Mouse (Mus musculus) heart, postnatal 10 days (tissue): ENCODE measurements around the gene Unkl. TPM values are rescaled to one million over a fixed set of nuclear protein-coding genes. Genes with fewer than 3 reads are reported as not detected.
A peak's percentile ranks its signal among the peaks of the same experiment; 100 is the strongest.

Experiments
- DNase-seq, 2 experiments: peaks; one replicate each; pipeline ENCODE4 v3.0.0; 2021
- intact Hi-C: fragments of 180-260 bp; cut with DNase I; formaldehyde crosslinking; loops from one replicate; pipeline ENCODE4 v1.15.1; 2025
- total RNA-seq, 2 experiments: library from RNA; stranded (reverse); gene quantifications; 2 replicates each; pipeline ENCODE4 v1.2.3; 2021

The Unkl gene
- total RNA-seq: 10 to 100 TPM in 1 of 2 experiments, 1 to 10 TPM in 1; 10.0 to 10.1 TPM

GRCm38 (mm10) chr17:25188150-25189031 is at the start of gene Unkl:
Gene Unkl, plus strand, starts transcription at chr17:25188397.
- DNase-seq: peak; percentile 80 to 84
- intact Hi-C loops: loop anchor here (2.0 kb wide), 1 partner anchor 86 kb away; the partner anchor contains the start of gene Ube2i

GRCm38 (mm10) chr17:25138803-25139202 is 49.4 kb upstream of the Unkl start:
- intact Hi-C loops: no loop called here
- DNase-seq: no peak

DNA sequence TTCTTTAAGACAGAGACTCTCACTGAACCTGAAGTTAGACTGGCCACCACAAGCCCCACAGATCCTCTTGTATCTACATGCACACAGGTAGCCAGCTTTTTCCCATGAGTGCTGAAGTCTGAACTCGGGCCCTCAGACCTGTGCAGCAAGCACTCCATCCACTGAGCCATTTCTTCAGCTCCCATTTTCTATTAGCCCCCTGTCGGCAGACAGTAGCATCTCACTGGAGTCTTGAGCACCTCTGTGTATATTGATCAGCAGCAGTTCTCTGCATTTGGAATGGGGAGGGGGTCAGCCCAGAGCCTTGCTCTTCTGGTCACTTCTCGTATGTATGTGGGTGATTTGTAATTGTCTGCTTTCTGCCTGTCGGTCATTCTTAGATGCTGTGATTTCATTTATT is 48.2 kb upstream of the Unkl start:
- intact Hi-C loops: no loop called here
- peak in 1 of 2 experiments; percentile 25 for DNase-seq

DNA sequence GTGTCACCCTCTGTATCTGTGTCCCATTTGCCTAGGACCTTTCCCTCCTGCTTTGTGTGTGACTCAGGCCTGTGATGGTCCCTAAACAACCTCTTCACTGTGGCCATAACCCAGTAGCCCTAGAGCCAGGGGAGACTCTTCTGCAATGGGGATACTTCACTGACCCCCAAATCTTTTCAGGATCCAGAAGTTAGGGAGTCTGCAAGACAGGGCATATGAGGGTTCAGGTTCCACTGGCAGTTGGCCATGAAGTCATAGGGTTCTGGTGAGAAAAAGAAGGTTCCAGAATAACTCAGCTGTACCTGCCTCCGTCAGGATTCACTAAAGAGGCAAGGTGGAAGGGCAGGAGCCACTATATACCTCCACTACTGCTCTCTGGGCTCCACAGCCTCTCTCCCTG is 26.0 kb upstream of the Unkl start, which contains the start of gene Ccdc154:
Gene Ccdc154 (plus strand): TSS at position 301 of the 400 bp plus-strand sequence.
- intact Hi-C loops: no loop called here
- DNase-seq: no peak

DNA sequence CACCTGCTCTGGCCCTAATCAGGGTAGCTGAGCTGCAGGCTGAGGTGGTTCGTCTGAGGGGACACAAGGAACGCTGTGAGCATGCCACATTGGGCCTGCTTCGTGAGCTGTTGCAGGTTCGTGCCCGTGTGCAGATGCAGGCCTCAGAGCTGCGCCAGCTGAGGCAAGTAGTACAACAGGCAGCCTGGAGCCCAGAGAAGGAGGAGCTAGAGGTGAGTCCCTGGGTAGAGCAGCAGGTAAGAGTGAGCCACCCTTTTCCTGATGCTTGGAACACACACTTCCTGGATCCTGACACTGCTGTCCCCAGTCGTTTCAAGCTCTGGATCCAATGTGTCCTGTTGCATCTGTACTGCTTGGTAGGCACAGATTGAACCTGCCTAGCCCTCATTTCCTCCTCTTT is 24.8 kb upstream of the Unkl start:
- intact Hi-C loops: no loop called here
- no peak for DNase-seq

DNA sequence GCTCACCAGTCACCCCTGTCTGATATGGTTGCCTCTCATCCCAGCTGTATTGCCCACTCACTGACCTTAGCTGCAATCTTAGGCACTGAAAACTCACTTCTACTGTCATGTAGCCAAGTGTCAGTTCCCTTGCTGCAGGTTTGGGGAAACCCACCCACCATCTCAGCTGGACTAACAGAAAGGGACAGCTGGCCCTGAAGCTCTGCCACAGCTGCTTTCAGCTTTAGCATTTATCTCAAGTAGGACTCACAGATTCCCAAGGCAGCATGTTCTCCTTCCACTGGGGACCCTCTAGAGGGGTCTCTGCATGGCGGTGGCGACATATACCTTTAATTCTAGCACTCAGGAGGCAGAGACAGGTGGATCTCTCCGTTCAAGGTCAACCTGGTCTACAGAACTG is 23.4 kb upstream of the Unkl start:
- DNase-seq: no peak
- intact Hi-C loops: no loop called here

- no peak for DNase-seq
- intact Hi-C loops: no loop called here
These were observed 22.1 kb upstream of the Unkl start for GRCm38 (mm10) chr17:25165970-25166671.

GRCm38 (mm10) chr17:25169706-25170105 is 18.5 kb upstream of the Unkl start:
- intact Hi-C loops: no loop called here
- no peak for DNase-seq

DNA sequence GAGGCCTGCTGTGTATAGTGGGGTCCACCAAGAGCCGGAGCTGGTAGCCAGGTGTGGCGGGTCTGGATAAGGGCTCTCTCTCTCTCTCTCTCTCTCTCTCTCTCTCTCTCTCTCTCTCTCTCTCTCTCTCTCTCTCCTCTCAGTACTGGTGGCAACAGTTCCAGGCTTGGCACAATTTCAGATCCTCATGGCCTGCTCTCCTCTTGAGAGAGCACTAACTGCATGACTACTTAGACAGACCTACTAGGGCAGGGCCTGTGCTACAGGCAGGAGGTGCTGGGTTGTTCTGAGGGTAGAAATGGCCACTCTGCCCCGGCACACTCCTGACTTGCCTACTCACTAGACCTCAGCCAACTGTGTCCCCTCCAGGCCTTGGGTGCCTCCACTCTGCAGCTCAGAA is 15.6 kb upstream of the Unkl start:
- intact Hi-C loops: no loop called here
- DNase-seq: no peak

DNA sequence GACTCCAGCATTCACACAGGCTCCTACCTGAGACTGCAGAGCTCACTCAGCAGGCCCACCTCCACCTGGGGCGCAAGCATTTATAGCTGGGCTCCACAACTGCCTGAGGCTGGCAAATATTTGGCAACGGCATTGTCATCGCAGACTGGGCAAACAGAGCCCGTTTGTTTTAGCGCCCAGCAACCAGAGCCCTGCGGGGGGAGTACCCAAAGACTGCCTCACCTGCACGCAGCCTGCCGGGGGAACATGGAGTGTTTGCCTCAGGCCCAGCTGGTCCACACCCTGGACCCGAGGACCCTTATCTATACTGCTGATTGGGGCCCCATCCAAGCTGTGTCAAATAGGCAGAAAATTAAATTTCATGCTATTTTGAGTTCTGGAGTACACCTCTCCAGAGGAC is 12.8 kb upstream of the Unkl start, which contains the start of gene Gm38655:
Gene Gm38655 (minus strand): TSS at position 61 of the 400 bp plus-strand sequence.
- intact Hi-C loops: no loop called here

GRCm38 (mm10) chr17:25183232-25183631 is 5.0 kb upstream of the Unkl start:
- peak in 1 of 2 experiments; percentile 9 for DNase-seq
- intact Hi-C loops: loop anchor here (5.0 kb wide), 1 partner anchor 71 kb away; no protein-coding TSS in a partner anchor

More for the DNA sequence above, 12.8 kb upstream of the Unkl start, which contains the start of gene Gm38655:
- no peak for DNase-seq

DNA sequence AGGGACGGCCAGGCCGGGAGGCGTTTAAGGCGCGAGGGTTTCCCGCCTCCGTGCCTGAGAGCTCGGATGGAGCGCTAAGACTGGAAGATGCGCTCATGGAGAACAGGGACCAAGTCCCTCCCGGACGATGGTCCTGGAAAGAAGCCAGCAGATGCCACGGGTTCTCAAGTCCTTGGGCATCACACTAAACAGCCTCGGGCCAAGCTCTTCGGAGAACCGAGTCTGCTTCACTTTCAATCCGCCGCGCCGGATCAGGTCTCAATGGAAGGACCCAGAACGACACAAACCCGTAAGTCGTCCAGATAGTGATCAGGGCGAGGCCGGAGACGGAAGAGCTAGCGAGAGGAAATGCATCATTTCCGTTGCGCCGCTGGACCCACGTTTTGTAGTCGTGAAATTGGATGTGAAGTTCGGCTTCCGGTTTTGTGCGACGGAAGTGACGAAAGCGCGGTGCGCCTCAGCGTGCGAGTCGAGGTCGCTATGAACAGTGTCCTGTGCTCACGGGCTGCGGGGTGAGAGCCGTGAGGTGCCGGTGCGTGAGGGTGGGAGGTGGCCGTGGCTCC is 4.0 kb upstream of the Unkl start, which contains the start of gene BC003965:
Gene BC003965 (plus strand): TSS at position 426 of the 563 bp plus-strand sequence.
- peak; percentile 98 to 100 for DNase-seq
- intact Hi-C loops: loop anchor here (5.0 kb wide), 1 partner anchor 72 kb away; no protein-coding TSS in a partner anchor

GRCm38 (mm10) chr17:25184961-25185360 is 3.2 kb upstream of the Unkl start:
- intact Hi-C loops: loop anchor here (5.0 kb wide), 1 partner anchor 73 kb away; no protein-coding TSS in a partner anchor
- no peak for DNase-seq

DNA sequence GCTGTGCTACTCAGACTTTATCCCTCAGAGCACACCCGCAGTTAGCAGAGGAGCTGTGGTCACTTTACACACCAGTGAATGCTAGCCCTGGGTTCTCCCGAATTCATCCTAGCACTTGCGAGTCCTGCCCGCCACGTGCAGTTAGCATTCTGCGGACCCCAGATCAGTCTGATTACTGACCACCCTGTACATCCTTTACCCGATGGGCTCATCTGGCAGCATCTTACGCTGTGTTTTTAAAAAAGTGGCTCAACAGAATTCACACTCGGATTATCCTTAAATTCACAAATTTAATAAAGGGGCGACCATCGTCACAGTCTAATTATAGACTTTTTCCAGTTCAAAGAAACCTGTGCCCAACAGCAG is 430 bp upstream of the Unkl start:
- DNase-seq: no peak
- intact Hi-C loops: loop anchor here (2.0 kb wide), 1 partner anchor 87 kb away; the partner anchor contains the start of gene Ube2i

DNA sequence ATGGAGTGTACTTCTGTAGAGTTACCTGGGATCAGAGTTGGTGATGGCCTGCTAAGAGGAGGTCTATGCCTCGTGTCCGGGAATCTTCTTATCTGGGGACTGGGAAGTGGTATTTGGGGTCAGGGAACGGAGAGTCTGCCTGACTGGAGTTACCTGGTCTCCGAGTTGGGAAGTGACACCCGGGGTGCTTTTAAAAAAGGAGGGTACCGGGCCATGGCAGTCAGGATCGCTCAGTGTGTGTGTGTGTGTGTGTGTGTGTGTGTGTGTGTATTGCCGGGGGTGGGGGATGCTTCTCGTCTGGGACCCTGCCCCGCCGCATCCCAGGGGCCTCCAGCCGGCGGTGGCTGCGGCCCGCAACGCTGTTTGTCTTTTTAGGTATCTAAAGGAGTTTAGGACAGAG is 894 bp downstream of the Unkl start:
- intact Hi-C loops: loop anchor here (2.0 kb wide), 1 partner anchor 86 kb away; the partner anchor contains the start of gene Ube2i

DNA sequence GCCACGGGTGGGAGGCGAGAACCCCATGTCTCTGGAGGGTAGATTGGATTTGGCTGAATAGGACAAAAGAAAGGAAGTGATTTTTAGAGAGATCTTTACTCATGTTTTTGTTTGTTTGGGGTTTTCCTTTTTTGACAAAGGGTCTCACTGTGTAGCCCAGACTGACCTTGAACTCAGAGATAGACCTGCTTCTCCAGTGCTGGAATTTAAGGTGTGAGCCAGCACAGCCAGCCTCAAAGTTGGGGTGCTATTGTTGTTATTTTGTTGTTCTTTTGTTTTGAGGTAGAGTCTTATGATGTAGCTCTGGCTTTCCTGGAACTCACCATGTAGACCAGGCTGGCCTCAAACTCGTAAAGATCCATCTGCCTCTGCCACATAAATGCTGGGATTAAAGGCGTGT is 14.2 kb downstream of the Unkl start:
- intact Hi-C loops: no loop called here
- DNase-seq: no peak

More for the DNA sequence above, 894 bp downstream of the Unkl start:
- no peak for DNase-seq

- no peak for DNase-seq
- intact Hi-C loops: no loop called here
These were observed 21.8 kb downstream of the Unkl start for GRCm38 (mm10) chr17:25210006-25210405.

DNA sequence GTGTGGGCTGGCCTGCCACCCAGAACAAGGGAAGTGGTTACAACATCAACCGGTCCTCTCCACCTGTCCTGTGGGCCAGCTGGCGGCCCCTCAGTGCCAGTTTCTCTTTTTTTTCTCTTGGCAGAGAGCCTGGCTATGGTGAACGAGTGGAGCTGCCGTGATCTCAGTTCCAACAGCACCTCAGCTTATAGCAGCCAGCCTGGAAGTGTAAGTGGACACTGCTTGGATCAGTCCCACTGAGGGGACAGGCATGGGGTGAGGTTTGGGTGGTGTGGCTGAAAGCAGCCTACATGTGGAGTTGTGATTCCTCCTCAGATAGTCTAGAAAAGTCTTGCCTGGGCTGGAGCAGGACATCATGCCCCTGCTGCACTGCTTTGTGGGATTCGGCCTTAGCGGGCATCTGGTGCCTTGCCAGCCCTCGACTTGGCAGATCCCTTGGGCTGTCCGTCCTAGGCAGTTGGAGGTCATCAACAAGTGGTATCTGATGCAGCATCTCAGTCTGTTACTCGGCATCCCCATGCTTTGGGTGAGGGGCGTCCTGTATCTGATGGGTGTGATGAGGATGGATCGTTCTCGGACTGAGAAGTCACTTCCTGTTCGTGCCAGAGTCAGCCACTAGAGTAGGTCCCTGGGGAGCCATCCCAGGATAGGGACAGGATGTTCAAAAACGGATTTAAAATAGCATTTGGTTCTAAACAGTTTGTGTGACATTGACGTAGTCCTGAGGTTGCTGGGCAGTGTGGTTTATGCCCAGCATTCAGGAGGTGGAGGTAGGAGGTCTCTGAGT is 22.7 kb downstream of the Unkl start:
- DNase-seq: peak; percentile 43 to 48
- intact Hi-C loops: no loop called here

DNA sequence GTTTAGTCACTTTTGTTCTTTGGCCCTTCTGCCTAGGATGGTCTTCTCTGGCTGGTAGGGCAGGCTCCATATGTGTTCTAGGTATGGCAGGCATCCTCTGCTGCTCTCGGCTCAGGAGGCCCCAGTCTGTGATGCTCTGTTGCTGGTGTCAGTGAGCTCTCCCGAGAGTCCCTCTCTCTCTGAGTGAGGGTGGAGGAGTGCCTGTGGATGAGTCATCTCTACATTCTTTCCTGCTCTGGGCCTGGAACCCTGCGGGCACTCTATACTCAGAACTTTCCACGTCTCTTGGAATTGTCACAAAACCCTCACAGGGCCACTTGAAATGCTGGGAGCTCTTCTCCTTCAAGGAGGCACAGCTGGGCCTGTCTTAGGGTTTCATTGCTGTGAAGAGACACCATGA is 23.5 kb downstream of the Unkl start:
- DNase-seq: no peak
- intact Hi-C loops: no loop called here

GRCm38 (mm10) chr17:25215431-25215830 is 27.2 kb downstream of the Unkl start:
- intact Hi-C loops: no loop called here
- no peak for DNase-seq
